Mouse (Mus musculus): ENCODE results near the gene Gm42906. TPM values are rescaled to one million over a fixed set of nuclear protein-coding genes. Genes with fewer than 3 reads are reported as not detected.

Gm42906 gene
- polyA plus RNA-seq, 1 experiment from 2014 or later = not detected

- Histone ChIP-seq H3K36me3 (no peaks in the 10 kb centered on the region), H3K27me3 (ENCODE audit: low read depth, poor library complexity, severe bottlenecking) (no peaks in the 10 kb centered on the region), H3K4me3 (no peak overlapping the region), H3K4me1 (no peaks in the 10 kb centered on the region), H3K27ac (replicated peaks) (no peak overlapping the region), H3K9me3 (replicated peaks) (no peaks in the 10 kb centered on the region)
- DNase-seq (ENCODE audit: low spot score) = no peak
- WGBS = 90% methylated on average over 2 of the region's 2 CpGs
Observed at GRCm38 (mm10) chr5:151379210-151379609, 48.8 kb downstream of the Gm42906 start.

- no peaks in the 10 kb centered on the region for H3K9me3 ChIP-seq (replicated peaks)
- no peak overlapping the region for H3K27ac ChIP-seq (replicated peaks)
- 85% methylated on average over 4 of the region's 4 CpGs for WGBS
- no peaks in the 10 kb centered on the region for H3K27me3 ChIP-seq (ENCODE audit: low read depth, poor library complexity, severe bottlenecking)
- H3K36me3 ChIP-seq = no peaks in the 10 kb centered on the region
- no peaks in the 10 kb centered on the region for H3K4me1 ChIP-seq
- no peak for DNase-seq (ENCODE audit: low spot score)
- H3K4me3 ChIP-seq = no peak overlapping the region
Observed at GRCm38 (mm10) chr5:151376931-151377330, 51.0 kb downstream of the Gm42906 start.

- WGBS = 73% methylated on average over 2 of the region's 2 CpGs
- no peaks in the 10 kb centered on the region for H3K27me3 ChIP-seq (ENCODE audit: low read depth, poor library complexity, severe bottlenecking)
- no peaks in the 10 kb centered on the region for H3K9me3 ChIP-seq (replicated peaks)
- no peaks in the 10 kb centered on the region for H3K36me3 ChIP-seq
- DNase-seq (ENCODE audit: low spot score) = no peak
- H3K4me3 ChIP-seq = no peak overlapping the region
- H3K27ac ChIP-seq (replicated peaks) = no peak overlapping the region
- no peaks in the 10 kb centered on the region for H3K4me1 ChIP-seq
Observed at GRCm38 (mm10) chr5:151374825-151375224, 53.1 kb downstream of the Gm42906 start.

- Histone ChIP-seq H3K4me1 (peaks cover 19% of the 10 kb centered on the region), H3K27ac (replicated peaks) (no peak overlapping the region), H3K36me3 (no peaks in the 10 kb centered on the region), H3K4me3 (no peak overlapping the region), H3K27me3 (ENCODE audit: low read depth, poor library complexity, severe bottlenecking) (no peaks in the 10 kb centered on the region), H3K9me3 (replicated peaks) (no peaks in the 10 kb centered on the region)
- 87% methylated on average over 2 of the region's 2 CpGs for WGBS
- no peak for DNase-seq (ENCODE audit: low spot score)
Observed at GRCm38 (mm10) chr5:151371130-151371529, 56.8 kb downstream of the Gm42906 start.

GRCm38 (mm10) chr5:151369306-151369721 is 58.6 kb downstream of the Gm42906 start:
- peak overlapping the region; percentile 96 for H3K27ac ChIP-seq (replicated peaks)
- no peaks in the 10 kb centered on the region for H3K9me3 ChIP-seq (replicated peaks)
- H3K36me3 ChIP-seq = no peaks in the 10 kb centered on the region
- DNase-seq (ENCODE audit: low spot score) = no peak
- peaks cover 19% of the 10 kb centered on the region for H3K4me1 ChIP-seq
- peak overlapping the region; percentile 60 for H3K4me3 ChIP-seq
- WGBS = 66% methylated on average over 5 of the region's 5 CpGs
- no peaks in the 10 kb centered on the region for H3K27me3 ChIP-seq (ENCODE audit: low read depth, poor library complexity, severe bottlenecking)

GRCm38 (mm10) chr5:151368395-151369190 is 59.4 kb downstream of the Gm42906 start:
- WGBS = 1% methylated on average over 75 of the region's 75 CpGs
- peak; percentile 99 for DNase-seq (ENCODE audit: low spot score)
- Histone ChIP-seq H3K36me3 (no peaks in the 10 kb centered on the region), H3K27ac (replicated peaks) (peak overlapping the region; percentile 96), H3K4me1 (peaks cover 19% of the 10 kb centered on the region), H3K9me3 (replicated peaks) (no peaks in the 10 kb centered on the region), H3K4me3 (peak overlapping the region; percentile 60), H3K27me3 (ENCODE audit: low read depth, poor library complexity, severe bottlenecking) (no peaks in the 10 kb centered on the region)

- no peak for DNase-seq (ENCODE audit: low spot score)
Observed at GRCm38 (mm10) chr5:151367881-151368394, 60.0 kb downstream of the Gm42906 start.

GRCm38 (mm10) chr5:151367317-151367716 is 60.6 kb downstream of the Gm42906 start:
- H3K27me3 ChIP-seq (ENCODE audit: low read depth, poor library complexity, severe bottlenecking) = no peaks in the 10 kb centered on the region
- 78% methylated on average over 1 of the region's 1 CpGs for WGBS
- H3K4me3 ChIP-seq = peak overlapping the region; percentile 60
- no peak for DNase-seq (ENCODE audit: low spot score)
- peaks cover 19% of the 10 kb centered on the region for H3K4me1 ChIP-seq
- no peaks in the 10 kb centered on the region for H3K9me3 ChIP-seq (replicated peaks)
- no peaks in the 10 kb centered on the region for H3K36me3 ChIP-seq
- peak overlapping the region; percentile 96 for H3K27ac ChIP-seq (replicated peaks)

More at GRCm38 (mm10) chr5:151367881-151368394, 60.0 kb downstream of the Gm42906 start:
- peaks cover 19% of the 10 kb centered on the region for H3K4me1 ChIP-seq
- no peaks in the 10 kb centered on the region for H3K27me3 ChIP-seq (ENCODE audit: low read depth, poor library complexity, severe bottlenecking)
- 16% methylated on average over 16 of the region's 16 CpGs for WGBS
- no peaks in the 10 kb centered on the region for H3K36me3 ChIP-seq
- peak overlapping the region; percentile 96 for H3K27ac ChIP-seq (replicated peaks)
- peak overlapping the region; percentile 60 for H3K4me3 ChIP-seq
- no peaks in the 10 kb centered on the region for H3K9me3 ChIP-seq (replicated peaks)

GRCm38 (mm10) chr5:151363343-151364000 is 64.5 kb downstream of the Gm42906 start:
- Histone ChIP-seq H3K27ac (replicated peaks) (no peak overlapping the region), H3K4me1 (peaks cover 11% of the 10 kb centered on the region), H3K4me3 (no peak overlapping the region), H3K36me3 (no peaks in the 10 kb centered on the region), H3K9me3 (replicated peaks) (no peaks in the 10 kb centered on the region), H3K27me3 (ENCODE audit: low read depth, poor library complexity, severe bottlenecking) (no peaks in the 10 kb centered on the region)
- WGBS = 70% methylated on average over 3 of the region's 3 CpGs
- DNase-seq (ENCODE audit: low spot score) = no peak

- Histone ChIP-seq H3K36me3 (no peaks in the 10 kb centered on the region), H3K9me3 (replicated peaks) (peaks cover 5% of the 10 kb centered on the region; the same call in 1 of the 2 replicates), H3K4me1 (no peaks in the 10 kb centered on the region), H3K27ac (replicated peaks) (no peak overlapping the region), H3K4me3 (no peak overlapping the region), H3K27me3 (ENCODE audit: low read depth, poor library complexity, severe bottlenecking) (no peaks in the 10 kb centered on the region)
- WGBS = 88% methylated on average over 1 of the region's 1 CpGs
- no peak for DNase-seq (ENCODE audit: low spot score)
Observed at GRCm38 (mm10) chr5:151349616-151350015, 78.3 kb downstream of the Gm42906 start.

- Histone ChIP-seq H3K36me3 (no peaks in the 10 kb centered on the region), H3K27ac (replicated peaks) (no peak overlapping the region), H3K9me3 (replicated peaks) (peaks cover 5% of the 10 kb centered on the region; the same call in 1 of the 2 replicates), H3K4me3 (no peak overlapping the region), H3K27me3 (ENCODE audit: low read depth, poor library complexity, severe bottlenecking) (no peaks in the 10 kb centered on the region), H3K4me1 (no peaks in the 10 kb centered on the region)
- WGBS = 88% methylated on average over 3 of the region's 3 CpGs
- no peak for DNase-seq (ENCODE audit: low spot score)
Observed at GRCm38 (mm10) chr5:151348418-151348817, 79.5 kb downstream of the Gm42906 start.

GRCm38 (mm10) chr5:151346626-151347025 is 81.3 kb downstream of the Gm42906 start:
- no peaks in the 10 kb centered on the region for H3K36me3 ChIP-seq
- H3K4me3 ChIP-seq = no peak overlapping the region
- WGBS = 93% methylated on average over 8 of the region's 8 CpGs
- H3K27ac ChIP-seq (replicated peaks) = no peak overlapping the region
- H3K4me1 ChIP-seq = no peaks in the 10 kb centered on the region
- no peaks in the 10 kb centered on the region for H3K27me3 ChIP-seq (ENCODE audit: low read depth, poor library complexity, severe bottlenecking)
- H3K9me3 ChIP-seq (replicated peaks) = no peaks in the 10 kb centered on the region
- DNase-seq (ENCODE audit: low spot score) = no peak

GRCm38 (mm10) chr5:151344737-151345136 is 83.2 kb downstream of the Gm42906 start:
- Histone ChIP-seq H3K4me1 (no peaks in the 10 kb centered on the region), H3K36me3 (no peaks in the 10 kb centered on the region), H3K27me3 (ENCODE audit: low read depth, poor library complexity, severe bottlenecking) (no peaks in the 10 kb centered on the region), H3K9me3 (replicated peaks) (no peaks in the 10 kb centered on the region), H3K4me3 (no peak overlapping the region), H3K27ac (replicated peaks) (no peak overlapping the region)
- 80% methylated on average over 4 of the region's 4 CpGs for WGBS
- no peak for DNase-seq (ENCODE audit: low spot score)
